Mouse (Mus musculus) frontal cortex, adult (tissue): ENCODE results near the gene St14.
"Not testable (repeated sequence)": the region's sequence is repeated elsewhere in the genome, so short reads cannot be mapped to it uniquely, and the experiment has no call there.

ENCODE experiments used
- ATAC-seq: cut with Nextera tagmentation; 2 replicates; pipeline ENCODE4 v1.9.2; 2017; ENCODE audit warnings: mild to moderate bottlenecking, moderate library complexity, mixed read lengths; ENCODE audit not compliant: low TSS enrichment

The St14 gene

GRCm38 (mm10) chr9:31131205-31131968 is at the start of gene St14:
St14 (minus strand) TSS chr9:31131853.
- no peak for ATAC-seq

GRCm38 (mm10) chr9:31177692-31178091 is 46.0 kb upstream of the St14 start:
- peak; percentile 46; the same call in 1 of the 2 replicates for ATAC-seq

- peak; percentile 74 for ATAC-seq
Measured at GRCm38 (mm10) chr9:31176379-31177130, 44.9 kb upstream of the St14 start.

GRCm38 (mm10) chr9:31175978-31176377 is 44.3 kb upstream of the St14 start:
- peak; percentile 82 for ATAC-seq

GRCm38 (mm10) chr9:31175346-31175745 is 43.7 kb upstream of the St14 start:
- ATAC-seq: no peak

- no peak for ATAC-seq
Measured at GRCm38 (mm10) chr9:31168356-31169093, 36.9 kb upstream of the St14 start.

GRCm38 (mm10) chr9:31167305-31167704 is 35.7 kb upstream of the St14 start:
- ATAC-seq: no peak

GRCm38 (mm10) chr9:31165505-31165904 is 33.9 kb upstream of the St14 start:
- ATAC-seq: not testable (repeated sequence)

- ATAC-seq: no peak
Measured at GRCm38 (mm10) chr9:31163327-31163726, 31.7 kb upstream of the St14 start.

- no peak for ATAC-seq
Measured at GRCm38 (mm10) chr9:31162911-31163310, 31.3 kb upstream of the St14 start.

- no peak for ATAC-seq
Measured at GRCm38 (mm10) chr9:31159910-31160309, 28.3 kb upstream of the St14 start.

GRCm38 (mm10) chr9:31156594-31156993 is 24.9 kb upstream of the St14 start:
- 0 out of 2 replicates have a peak, but pooled peaks have one; percentile 5 for ATAC-seq

- 0 out of 2 replicates have a peak, but pooled peaks have one; percentile 47 for ATAC-seq
Measured at GRCm38 (mm10) chr9:31151050-31151449, 19.4 kb upstream of the St14 start.

GRCm38 (mm10) chr9:31148135-31148534 is 16.5 kb upstream of the St14 start:
- no peak for ATAC-seq

GRCm38 (mm10) chr9:31145272-31145925 is 13.7 kb upstream of the St14 start:
- no peak for ATAC-seq

- ATAC-seq: no peak
Measured at GRCm38 (mm10) chr9:31142924-31143323, 11.3 kb upstream of the St14 start.

GRCm38 (mm10) chr9:31133131-31133530 is 1.5 kb upstream of the St14 start:
- ATAC-seq: no peak

GRCm38 (mm10) chr9:31130357-31131204 is 1.1 kb downstream of the St14 start:
- ATAC-seq: peak; percentile 25; the same call in 1 of the 2 replicates

GRCm38 (mm10) chr9:31129956-31130355 is 1.7 kb downstream of the St14 start:
- ATAC-seq: 0 out of 2 replicates have a peak, but pooled peaks have one; percentile 38

GRCm38 (mm10) chr9:31127876-31128465 is 3.7 kb downstream of the St14 start:
- ATAC-seq: no peak
